Mouse (Mus musculus) embryonic facial prominence, embryonic 14.5 days (tissue): ENCODE results near the gene Idh3g. TPM values are rescaled to one million over a fixed set of nuclear protein-coding genes. Genes with fewer than 3 reads are reported as not detected.

Experiments used
- ATAC-seq: fragments of 200-750 bp; cut with Nextera tagmentation; 2 replicates; pipeline ENCODE4 v1.8.0; 2017; ENCODE audit warnings: low read depth, moderate number of reproducible peaks, moderate TSS enrichment
- DNase-seq: peaks from one replicate; pipeline ENCODE4 v3.0.0-alpha.2; 2015; ENCODE audit warnings: low spot score
- H3K27ac ChIP-seq: fragments of 300-500 bp; sonication (generic); replicated peaks from 2 replicates; pipeline ENCODE4 v1.5.1; 2014; ENCODE audit warnings: low read depth, mild to moderate bottlenecking, low read length, moderate library complexity
- H3K27me3 ChIP-seq: fragments of 300-500 bp; sonication (generic); replicated peaks from 2 replicates; pipeline ENCODE4 v1.6.1; 2014; ENCODE audit warnings: low read length; ENCODE audit not compliant: control insufficient read depth, insufficient read depth
- H3K36me3 ChIP-seq: fragments of 300-500 bp; sonication (generic); 2 replicates; pipeline ENCODE4 v1.6.1; 2014; ENCODE audit warnings: low read length, mixed read lengths; ENCODE audit not compliant: control insufficient read depth, insufficient read depth
- H3K4me1 ChIP-seq: fragments of 300-500 bp; sonication (generic); 2 replicates; pipeline ENCODE4 v1.6.1; 2014; ENCODE audit warnings: antibody characterized with exemption, low read length; ENCODE audit not compliant: control insufficient read depth, insufficient read depth
- H3K4me2 ChIP-seq: fragments of 300-500 bp; sonication (generic); 2 replicates; pipeline ENCODE4 v1.6.1; 2014; ENCODE audit warnings: low read depth, mild to moderate bottlenecking, low read length, moderate library complexity, mixed read lengths
- H3K4me3 ChIP-seq: fragments of 300-500 bp; sonication (generic); 2 replicates; pipeline ENCODE4 v1.5.1; 2014; ENCODE audit warnings: low read depth, mild to moderate bottlenecking, low read length
- H3K9ac ChIP-seq: fragments of 300-500 bp; sonication (generic); 2 replicates; pipeline ENCODE4 v1.6.1; 2014; ENCODE audit warnings: low read depth, mild to moderate bottlenecking, low read length, moderate library complexity, mixed read lengths
- H3K9me3 ChIP-seq: fragments of 300-500 bp; sonication (generic); 2 replicates; pipeline ENCODE4 v1.6.1; 2016; ENCODE audit warnings: low read length; ENCODE audit not compliant: control insufficient read depth
- WGBS: fragments of 180-500 bp; shearing (Covaris S2); extraction: QIAGEN DNeasy Blood & Tissue Kit; methylation state at CpG from one replicate; pipeline ENCODE4 v1.1.7; 2014; 5-methylcytosine and 5-hydroxymethylcytosine counted together
- polyA plus RNA-seq: library from polyadenylated mRNA; unstranded; fragments of >200 nt; fragmentation: Nextera tagmentation; extraction: Ambion mirVana; gene quantifications from 2 replicates; pipeline ENCODE4 v1.2.1, GENCODE M21; 2014

The Idh3g gene
- polyA plus RNA-seq, result 193 and 211 TPM in 2 replicates

DNA sequence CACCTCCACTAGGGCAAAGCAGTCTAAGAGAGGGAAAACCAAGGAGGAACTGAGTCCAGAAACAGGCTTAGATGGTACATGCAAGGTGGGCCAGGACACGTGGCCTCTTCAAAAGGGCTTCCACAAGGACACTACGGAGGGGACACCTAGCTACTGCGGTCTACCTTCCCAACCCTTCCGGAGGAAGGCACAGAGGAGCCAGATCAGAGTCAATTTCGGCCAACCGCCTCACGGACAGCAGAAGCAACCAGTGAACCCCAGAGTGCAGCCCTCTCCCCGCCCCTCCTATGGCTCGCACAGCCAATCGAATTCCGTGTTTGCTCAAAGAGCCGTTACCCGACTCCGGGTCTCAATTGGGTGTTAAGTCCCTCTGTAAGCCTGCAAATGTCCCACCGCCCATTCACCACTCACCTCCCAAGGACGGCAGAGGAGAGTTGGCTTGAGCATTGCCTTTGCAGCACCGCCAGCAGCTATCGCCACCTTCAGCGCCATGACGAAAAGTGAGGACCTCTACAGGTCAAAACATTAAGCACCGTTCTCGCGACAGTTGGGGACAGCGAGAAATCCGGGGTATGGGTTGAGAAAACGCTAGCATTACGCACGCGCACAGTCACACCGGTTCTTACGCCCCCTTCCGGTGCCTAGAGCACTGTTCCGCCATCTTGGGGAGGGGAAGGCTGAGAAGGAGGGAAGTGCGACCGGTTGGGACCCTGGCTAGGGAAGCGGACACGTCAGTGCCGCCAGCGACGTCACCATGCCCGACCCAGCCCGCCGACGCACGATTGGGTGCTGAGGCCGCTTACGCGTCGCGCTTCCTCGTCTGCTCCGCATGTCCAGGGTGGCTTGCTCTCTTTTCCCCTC is at the start of gene Idh3g, which contains the start of gene Ssr4:
TSS of gene Idh3g (minus strand) at position 534 of the 861 bp plus-strand sequence.
TSS of gene Ssr4 (plus strand) at position 665 of the 861 bp plus-strand sequence.
- DNase-seq, result peak; percentile 97
- Histone ChIP-seq H3K4me2 (peak within 1 kb of the TSS; percentile 59), H3K27me3 (no peaks in the 10 kb centered on the region), H3K27ac (peak within 1 kb of the TSS; percentile 87), H3K9ac (peak within 1 kb of the TSS; percentile 74), H3K4me1 (no peaks in the 10 kb centered on the region), H3K36me3 (peaks cover 27% of the 10 kb centered on the region; the same call in 1 of the 2 replicates), H3K4me3 (peak within 1 kb of the TSS; percentile 60), H3K9me3 (no peaks in the 10 kb centered on the region)
- WGBS, result 16% methylated on average over 34 of the region's 52 CpGs
- ATAC-seq, result peak; percentile 97

DNA sequence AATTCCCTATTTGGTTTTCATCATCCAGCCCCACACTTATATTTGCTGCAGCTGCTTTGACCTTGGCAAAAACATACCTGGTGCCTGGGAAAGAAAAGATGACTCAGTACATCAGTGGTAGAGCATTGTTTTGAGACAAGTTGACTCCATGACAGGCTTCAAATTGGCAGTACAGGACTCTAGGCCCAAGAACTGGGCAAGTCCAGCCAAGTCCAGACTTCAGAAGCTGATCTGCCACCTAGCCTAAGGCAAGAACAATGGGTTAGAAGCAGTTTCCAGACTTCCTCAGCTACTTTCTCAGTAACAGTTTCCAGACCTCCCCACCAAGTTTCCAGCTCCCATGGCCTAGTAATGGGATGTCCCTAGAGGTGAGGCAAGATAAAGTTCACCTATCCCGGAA is 49.0 kb upstream of the Idh3g start:
- Histone ChIP-seq H3K27ac (no peak overlapping the region), H3K9ac (no peak overlapping the region), H3K4me2 (no peak overlapping the region), H3K4me3 (no peak overlapping the region), H3K27me3 (no peaks in the 10 kb centered on the region), H3K9me3 (no peaks in the 10 kb centered on the region), H3K4me1 (no peaks in the 10 kb centered on the region), H3K36me3 (no peaks in the 10 kb centered on the region)
- no peak for DNase-seq
- ATAC-seq, result no peak
- WGBS, result 100% methylated on average over 1 of the region's 1 CpGs

DNA sequence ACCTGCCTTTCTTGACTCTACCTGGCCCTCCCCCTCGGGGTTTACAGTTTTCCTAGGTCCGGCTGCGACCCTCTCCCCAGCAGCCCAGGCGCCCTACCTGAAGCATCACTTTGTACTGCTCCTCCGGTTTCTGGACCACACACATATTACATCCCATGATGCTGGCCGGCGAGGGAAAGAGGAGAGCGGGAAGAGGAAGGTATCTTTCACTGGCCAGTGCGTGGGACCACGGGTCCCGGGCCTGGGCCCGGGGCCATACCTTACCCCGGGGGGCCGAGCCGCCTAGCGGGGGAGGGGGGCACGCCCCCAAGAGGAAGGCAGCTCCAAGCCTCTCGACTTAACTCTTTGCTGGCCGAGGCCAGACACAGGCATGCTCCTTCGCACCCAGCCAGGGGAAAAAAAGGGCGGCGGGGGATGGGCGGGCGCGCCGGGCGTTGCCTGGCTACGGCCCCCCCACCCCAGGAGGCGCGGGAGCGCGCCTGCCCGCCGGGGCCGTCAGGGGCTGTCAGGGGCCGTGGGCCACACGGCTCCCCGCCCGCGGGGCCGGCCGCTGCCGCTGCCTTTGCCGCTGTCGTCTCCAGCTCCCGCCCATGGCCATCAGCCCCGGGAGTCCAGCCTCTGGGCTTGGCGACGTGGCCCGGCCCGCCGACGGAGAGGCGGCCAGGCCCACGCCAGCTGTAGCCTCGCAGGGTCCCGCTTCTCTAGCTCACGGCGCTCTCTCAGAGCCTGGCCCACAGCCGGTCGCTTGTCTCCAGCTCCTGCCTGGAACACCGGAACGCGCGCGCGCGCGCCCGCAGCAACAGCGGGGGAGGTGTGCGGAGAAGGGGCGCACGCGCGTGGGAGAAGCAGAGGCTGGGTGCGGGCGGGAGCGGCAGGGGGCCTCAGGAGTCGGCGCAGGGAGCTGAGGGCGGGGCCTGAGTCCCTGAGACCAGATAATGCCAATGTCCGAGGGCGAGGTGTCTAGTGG is 37.8 kb upstream of the Idh3g start, which contains the start of gene Pdzd4:
TSS of gene Pdzd4 (minus strand) at position 785 of the 967 bp plus-strand sequence.
- ATAC-seq (peak; percentile 93), DNase-seq (peak; percentile 81)
- Histone ChIP-seq H3K4me3 (peak within 1 kb of the TSS; percentile 64), H3K9me3 (no peaks in the 10 kb centered on the region), H3K27ac (peak within 1 kb of the TSS; percentile 70), H3K27me3 (no peaks in the 10 kb centered on the region), H3K36me3 (no peaks in the 10 kb centered on the region), H3K4me1 (no peaks in the 10 kb centered on the region), H3K4me2 (peak within 1 kb of the TSS; percentile 65), H3K9ac (peak within 1 kb of the TSS; percentile 78)
- WGBS, result 20% methylated on average over 18 of the region's 84 CpGs

DNA sequence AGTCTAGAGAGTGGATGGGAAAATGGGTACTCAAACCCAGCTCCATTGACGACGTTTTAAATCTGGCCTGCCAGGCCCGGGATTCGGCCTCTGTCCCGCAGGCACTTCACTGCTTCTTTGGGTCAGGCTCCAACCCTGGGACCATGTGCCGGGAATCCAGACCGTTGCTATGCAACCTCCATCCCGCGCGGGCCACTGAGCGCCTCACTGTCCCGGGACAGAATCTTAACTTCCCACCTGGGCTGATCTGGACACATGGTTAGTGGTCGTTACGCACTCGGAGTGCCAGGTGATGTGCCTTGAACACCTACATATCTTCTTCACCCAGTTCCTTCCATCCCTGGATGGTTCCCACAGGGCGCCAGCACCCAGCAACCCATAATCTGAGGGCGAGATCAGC is 37.0 kb upstream of the Idh3g start:
- ATAC-seq, result no peak
- Histone ChIP-seq H3K9ac (peak overlapping the region; percentile 78), H3K9me3 (no peaks in the 10 kb centered on the region), H3K27ac (no peak overlapping the region), H3K4me2 (peak overlapping the region; percentile 65), H3K27me3 (no peaks in the 10 kb centered on the region), H3K36me3 (no peaks in the 10 kb centered on the region), H3K4me3 (peak overlapping the region; percentile 64), H3K4me1 (no peaks in the 10 kb centered on the region)
- 23% methylated on average over 13 of the region's 17 CpGs for WGBS
- DNase-seq, result no peak

DNA sequence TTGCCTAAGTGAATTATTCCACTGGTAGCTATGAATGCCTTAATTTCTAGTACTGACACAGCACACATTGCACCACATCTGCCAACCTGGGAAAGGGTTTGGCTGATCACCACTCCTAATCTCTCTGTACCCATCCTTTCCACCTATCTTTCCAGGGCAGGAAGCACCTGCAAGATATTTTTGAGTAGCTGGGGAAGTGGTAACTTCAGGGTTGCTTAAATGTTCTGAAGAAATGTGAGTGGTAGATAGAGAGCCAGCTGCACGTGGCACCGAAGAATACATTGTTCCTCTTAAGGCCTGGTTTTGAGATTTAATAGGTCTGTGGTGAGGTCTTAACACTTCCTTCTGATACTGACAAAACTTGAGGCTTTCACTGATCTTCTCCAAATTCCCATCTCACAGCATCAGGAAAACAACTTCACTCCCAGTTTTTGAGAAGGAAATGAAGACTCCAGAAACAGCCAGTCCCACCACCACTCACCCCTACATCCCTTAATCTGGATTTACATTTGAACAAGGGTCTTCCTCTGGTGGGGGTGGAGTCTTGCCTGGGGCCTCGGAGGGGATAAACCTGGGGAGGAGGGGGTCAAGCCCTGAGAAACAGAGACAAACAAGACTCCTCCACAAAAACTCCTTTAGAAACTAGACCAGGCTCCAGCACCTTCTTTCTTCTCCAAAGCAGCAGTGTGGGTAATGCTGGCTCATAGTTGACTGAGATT is 30.1 kb upstream of the Idh3g start:
- DNase-seq (no peak), ATAC-seq (no peak)
- H3K27me3 ChIP-seq, result peaks cover 3% of the 10 kb centered on the region; the same call in 1 of the 2 replicates
- WGBS, result 51% methylated on average over 3 of the region's 3 CpGs
- no peak overlapping the region for H3K4me2 ChIP-seq
- no peaks in the 10 kb centered on the region for H3K36me3 ChIP-seq
- no peaks in the 10 kb centered on the region for H3K4me1 ChIP-seq
- no peak overlapping the region for H3K9ac ChIP-seq
- H3K27ac ChIP-seq, result no peak overlapping the region
- no peak overlapping the region for H3K4me3 ChIP-seq
- no peaks in the 10 kb centered on the region for H3K9me3 ChIP-seq

DNA sequence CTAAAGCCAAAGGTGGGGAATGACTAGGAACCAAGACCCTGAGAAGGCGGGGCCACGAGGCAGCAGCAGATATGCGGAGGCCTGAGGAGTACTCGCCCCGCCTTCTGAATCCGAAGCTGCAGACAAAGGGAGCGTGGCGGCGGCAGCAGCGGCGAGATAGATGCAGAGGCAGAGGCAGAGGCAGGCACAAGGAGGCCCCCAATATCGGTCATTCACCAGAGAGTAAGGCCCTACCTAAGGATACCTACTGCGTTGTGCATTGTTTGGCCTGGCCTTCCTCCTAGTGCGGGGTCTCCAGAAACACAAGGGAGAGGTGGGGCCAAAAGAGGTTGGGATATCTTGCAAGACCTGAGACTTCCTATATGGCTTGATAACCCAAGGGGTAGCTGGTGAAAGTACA is 28.4 kb upstream of the Idh3g start:
- WGBS, result 8% methylated on average over 12 of the region's 14 CpGs

DNA sequence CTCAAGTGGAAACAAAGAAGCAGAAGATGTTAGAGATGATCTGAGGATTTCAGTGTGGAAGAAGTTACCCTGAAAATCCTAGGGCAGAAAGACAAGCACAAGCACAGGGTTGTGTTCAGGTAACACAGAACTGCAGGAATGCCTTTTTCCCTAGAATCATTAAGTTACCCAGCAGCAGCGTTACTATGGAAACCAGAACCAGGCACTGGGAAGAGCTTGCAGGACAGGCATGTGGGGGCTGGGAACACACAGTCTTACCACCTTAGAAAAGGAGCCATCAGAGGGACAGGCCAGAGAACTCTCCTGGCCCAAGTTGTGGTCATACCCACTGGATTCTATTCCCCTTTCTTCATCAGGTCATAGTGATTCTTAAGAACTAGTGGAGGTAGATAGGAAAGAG is 19.1 kb upstream of the Idh3g start:
- Histone ChIP-seq H3K4me2 (no peak overlapping the region), H3K9ac (no peak overlapping the region), H3K4me3 (no peak overlapping the region), H3K4me1 (no peaks in the 10 kb centered on the region), H3K9me3 (no peaks in the 10 kb centered on the region), H3K27ac (no peak overlapping the region), H3K27me3 (no peaks in the 10 kb centered on the region), H3K36me3 (no peaks in the 10 kb centered on the region)
- ATAC-seq, result no peak
- WGBS, result 38% methylated on average over 1 of the region's 1 CpGs
- DNase-seq, result no peak

More for the DNA sequence above, 28.4 kb upstream of the Idh3g start:
- no peaks in the 10 kb centered on the region for H3K4me1 ChIP-seq
- peak overlapping the region; percentile 34 for H3K4me3 ChIP-seq
- H3K36me3 ChIP-seq, result no peaks in the 10 kb centered on the region
- H3K9ac ChIP-seq, result peak overlapping the region; percentile 60
- peak overlapping the region; percentile 48 for H3K4me2 ChIP-seq
- no peaks in the 10 kb centered on the region for H3K9me3 ChIP-seq
- no peak overlapping the region for H3K27ac ChIP-seq
- peaks cover 3% of the 10 kb centered on the region; the same call in 1 of the 2 replicates for H3K27me3 ChIP-seq
- DNase-seq, result peak; percentile 52
- peak; percentile 85 for ATAC-seq

DNA sequence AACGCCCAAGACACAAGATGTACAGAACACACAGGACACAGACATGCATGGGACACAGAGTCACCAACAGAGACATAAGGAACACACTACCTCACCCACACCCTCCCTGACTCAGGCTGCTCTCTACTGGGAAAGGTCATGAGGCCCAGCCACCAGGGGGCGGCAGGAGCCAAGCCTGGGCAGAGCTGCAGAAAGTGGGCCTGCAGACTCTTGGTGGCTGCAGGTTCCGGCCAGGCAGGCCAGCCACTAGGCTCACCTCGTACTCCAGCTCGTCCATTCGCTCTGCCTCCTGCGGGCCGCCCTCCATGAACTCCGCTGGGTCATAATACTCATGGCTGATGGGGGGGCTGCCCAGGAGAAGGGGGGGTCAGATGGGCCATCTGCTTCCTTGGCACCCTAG is 11.8 kb upstream of the Idh3g start:
- Histone ChIP-seq H3K4me2 (no peak overlapping the region), H3K36me3 (no peaks in the 10 kb centered on the region), H3K9ac (no peak overlapping the region), H3K27ac (no peak overlapping the region), H3K9me3 (no peaks in the 10 kb centered on the region), H3K4me1 (no peaks in the 10 kb centered on the region), H3K27me3 (no peaks in the 10 kb centered on the region; the same call in 1 of the 2 replicates), H3K4me3 (no peak overlapping the region)
- DNase-seq, result peak; percentile 40
- WGBS, result 37% methylated on average over 8 of the region's 9 CpGs
- ATAC-seq, result peak; percentile 88
